13 mouse cellular contexts compared by ENCODE assay signal in the genomic region with DNA sequence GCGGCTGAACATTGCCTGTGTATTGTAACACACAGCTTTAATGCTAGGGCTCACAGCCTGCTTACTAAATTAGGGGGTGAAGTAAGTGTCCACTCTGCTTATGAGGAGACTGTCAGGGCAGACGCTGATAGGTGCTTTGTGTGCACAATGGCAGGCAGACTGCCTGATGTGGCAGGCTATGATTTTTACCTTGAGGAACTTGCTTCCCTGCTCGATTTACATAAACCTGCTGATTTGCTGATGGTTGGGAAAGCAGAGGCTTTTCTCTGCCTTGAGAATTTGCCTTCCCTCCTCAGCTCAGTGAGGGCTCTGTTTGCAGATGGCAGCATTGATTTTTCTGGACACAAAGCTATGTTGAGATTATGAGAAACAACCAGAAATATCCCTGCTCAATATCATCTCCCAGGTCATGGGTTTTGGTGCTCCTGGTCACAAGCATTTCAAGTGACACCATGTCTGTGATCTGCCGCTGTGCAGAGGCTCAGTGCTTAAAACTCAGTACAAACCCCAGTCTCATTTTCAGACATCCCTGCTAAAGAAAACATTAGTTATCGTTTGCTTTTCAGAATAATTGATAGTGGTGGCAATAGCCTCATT.
DNase-seq lines count a peak whose midpoint lies in the region; ATAC-seq lines count a peak whose summit lies in the region.
"Had no signal": no experiment of that assay in that cellular context is flagged by ENCODE, and none has a peak within 500 bp of the region (broad histone marks: within the 10 kb centered on the region; RNA-seq: fewer than 3 reads in every experiment).

No protein-coding gene starts in this region.

- no peak for ATAC-seq in heart, embryonic 13.5 days (ENCODE audit: extremely low read depth, insufficient number of reproducible peaks, low FRiP score, low TSS enrichment)
- peak; percentile 77 for ATAC-seq in midbrain, embryonic 16.5 days
- ATAC-seq: Patski had no signal

- peaks cover 12% of the 10 kb centered on the region for H3K36me3 ChIP-seq in heart, embryonic 13.5 days
- peaks cover 59% of the 10 kb centered on the region for H3K36me3 ChIP-seq in embryonic facial prominence, embryonic 10.5 days (replicated peaks)
- peaks cover 30% of the 10 kb centered on the region for H3K36me3 ChIP-seq in hindbrain, embryonic 10.5 days
- no peaks in the 10 kb centered on the region for H3K36me3 ChIP-seq in midbrain, embryonic 16.5 days (ENCODE audit: control insufficient read depth, insufficient read depth, low read length)
- H3K36me3 ChIP-seq: stomach, embryonic 15.5 days had no signal

- H3K4me3 ChIP-seq in heart, embryonic 13.5 days = no peak overlapping the region
- no peak overlapping the region for H3K4me3 ChIP-seq in embryonic facial prominence, embryonic 10.5 days
- peak overlapping the region; percentile 23; the same call in 1 of the 2 replicates for H3K4me3 ChIP-seq in hindbrain, embryonic 10.5 days
- H3K4me3 ChIP-seq in midbrain, embryonic 16.5 days (ENCODE audit: low read depth, low read length) = no peak overlapping the region
- H3K4me3 ChIP-seq: stomach, embryonic 15.5 days had no signal

- H3K4me2 ChIP-seq in heart, embryonic 13.5 days = peak overlapping the region; percentile 33
- H3K4me2 ChIP-seq in midbrain, embryonic 16.5 days (ENCODE audit: low read length) = peak overlapping the region; percentile 25; the same call in 1 of the 2 replicates
- H3K4me2 ChIP-seq: stomach, embryonic 15.5 days had no signal

- peaks cover 51% of the 10 kb centered on the region for H3K4me1 ChIP-seq in heart, embryonic 13.5 days
- peaks cover 36% of the 10 kb centered on the region for H3K4me1 ChIP-seq in embryonic facial prominence, embryonic 10.5 days
- H3K4me1 ChIP-seq in hindbrain, embryonic 10.5 days (replicated peaks) = peaks cover 52% of the 10 kb centered on the region
- H3K4me1 ChIP-seq in midbrain, embryonic 16.5 days (ENCODE audit: control insufficient read depth, insufficient read depth, low read length) = peaks cover 28% of the 10 kb centered on the region

- no peaks in the 10 kb centered on the region for H3K9me3 ChIP-seq in heart, embryonic 13.5 days
- no peaks in the 10 kb centered on the region for H3K9me3 ChIP-seq in embryonic facial prominence, embryonic 10.5 days
- H3K9me3 ChIP-seq in hindbrain, embryonic 10.5 days = no peaks in the 10 kb centered on the region
- no peaks in the 10 kb centered on the region for H3K9me3 ChIP-seq in midbrain, embryonic 16.5 days (replicated peaks; ENCODE audit: control insufficient read depth, low read length, poor library complexity, severe bottlenecking)
- H3K9me3 ChIP-seq: stomach, embryonic 15.5 days had no signal

- peak overlapping the region; percentile 28; the same call in 1 of the 2 replicates for H3K9ac ChIP-seq in heart, embryonic 13.5 days
- H3K9ac ChIP-seq in midbrain, embryonic 16.5 days (ENCODE audit: low read depth, low read length) = peak overlapping the region; percentile 36
- H3K9ac ChIP-seq: stomach, embryonic 15.5 days had no signal

- 36% methylated on average over 5 of the region's 5 CpGs for WGBS in heart, embryonic 13.5 days
- WGBS in embryonic facial prominence, embryonic 10.5 days = 58% methylated on average over 5 of the region's 5 CpGs
- WGBS in hindbrain, embryonic 10.5 days = 33% methylated on average over 5 of the region's 5 CpGs
- 7% methylated on average over 5 of the region's 5 CpGs for WGBS in midbrain, embryonic 16.5 days

- no peaks in the 10 kb centered on the region for H3K27me3 ChIP-seq in heart, embryonic 13.5 days (replicated peaks)
- no peaks in the 10 kb centered on the region for H3K27me3 ChIP-seq in embryonic facial prominence, embryonic 10.5 days (replicated peaks; ENCODE audit: low read depth, poor library complexity, severe bottlenecking)
- H3K27me3 ChIP-seq in hindbrain, embryonic 10.5 days (ENCODE audit: insufficient read depth, poor library complexity, severe bottlenecking) = no peaks in the 10 kb centered on the region
- no peaks in the 10 kb centered on the region for H3K27me3 ChIP-seq in midbrain, embryonic 16.5 days (ENCODE audit: control insufficient read depth, insufficient read depth, low read depth, low read length)
- H3K27me3 ChIP-seq: Patski; stomach, embryonic 15.5 days had no signal

- H3K27ac ChIP-seq in heart, embryonic 13.5 days (replicated peaks) = peak overlapping the region; percentile 65
- peak overlapping the region; percentile 65 for H3K27ac ChIP-seq in embryonic facial prominence, embryonic 10.5 days (replicated peaks)
- H3K27ac ChIP-seq in hindbrain, embryonic 10.5 days = peak overlapping the region; percentile 87
- H3K27ac ChIP-seq in midbrain, embryonic 16.5 days (ENCODE audit: low read length) = peak overlapping the region; percentile 87
- H3K27ac ChIP-seq: stomach, embryonic 15.5 days had no signal

- DNase-seq in heart, adult 9 months (ENCODE audit: low spot score in 2 of 2) = no peak
- no peak for DNase-seq in embryonic facial prominence, embryonic 10.5 days (ENCODE audit: low spot score)
- peak; percentile 32 for DNase-seq in hindbrain, embryonic 10.5 days (ENCODE audit: low spot score)
- no peak for DNase-seq in layer of hippocampus, adult 18-20 months (ENCODE audit: low spot score in 2 of 2)
- no peak for DNase-seq in layer of hippocampus, adult 8-10 months (ENCODE audit: low spot score in 2 of 2)
- DNase-seq in ovary, adult 18-20 months (ENCODE audit: low spot score) = no peak
- DNase-seq: adrenal gland, postnatal 25 days; cerebellum, adult 8-10 months; right cerebral cortex, adult 18-20 months had no signal
